Mouse (Mus musculus) intestine, embryonic 16.5 days (tissue): ENCODE measurements at regions not wholly inside any gene's neighbourhood (a gene's known extent, or its start where the extent isn't known, plus 50 kb on each side); places are given as distances from the start of the nearest gene placed in this dataset.

Source experiments
- ATAC-seq: fragments of 200-750 bp; cut with Nextera tagmentation; 2 replicates; pipeline ENCODE4 v1.8.0; 2017; ENCODE audit warnings: moderate TSS enrichment, moderate library complexity
- H3K27ac ChIP-seq: fragments of 300-500 bp; sonication (generic); 2 replicates; pipeline ENCODE4 v1.5.1; 2014; ENCODE audit warnings: mild to moderate bottlenecking, low read length
- H3K27me3 ChIP-seq: fragments of 300-500 bp; sonication (generic); replicated peaks from 2 replicates; pipeline ENCODE4 v1.6.1; 2014; ENCODE audit warnings: low read length, control low read depth, mixed read lengths; ENCODE audit not compliant: control insufficient read depth, insufficient read depth
- H3K36me3 ChIP-seq: fragments of 300-500 bp; sonication (generic); 2 replicates; pipeline ENCODE4 v1.6.1; 2014; ENCODE audit warnings: low read length, control low read depth; ENCODE audit not compliant: control insufficient read depth, insufficient read depth
- H3K4me1 ChIP-seq: fragments of 300-500 bp; sonication (generic); 2 replicates; pipeline ENCODE4 v1.6.1; 2014; ENCODE audit warnings: low read length, control low read depth, mixed read lengths; ENCODE audit not compliant: control insufficient read depth, insufficient read depth
- H3K4me2 ChIP-seq: fragments of 300-500 bp; sonication (generic); 2 replicates; pipeline ENCODE4 v1.6.1; 2014; ENCODE audit warnings: low read depth, low read length, control low read depth
- H3K4me3 ChIP-seq: fragments of 300-500 bp; sonication (generic); 2 replicates; pipeline ENCODE4 v1.5.1; 2014; ENCODE audit warnings: mild to moderate bottlenecking, low read length
- H3K9ac ChIP-seq: fragments of 300-500 bp; sonication (generic); 2 replicates; pipeline ENCODE4 v1.6.1; 2014; ENCODE audit warnings: low read depth, low read length
- H3K9me3 ChIP-seq: fragments of 300-500 bp; sonication (generic); 2 replicates; pipeline ENCODE4 v1.6.1; 2016; ENCODE audit warnings: low read length, control low read depth; ENCODE audit not compliant: control insufficient read depth
- WGBS: fragments of 180-500 bp; shearing (Covaris S2); extraction: QIAGEN DNeasy Blood & Tissue Kit; methylation state at CpG from one replicate; pipeline ENCODE4 v1.1.7; 2014; 5-methylcytosine and 5-hydroxymethylcytosine counted together

DNA sequence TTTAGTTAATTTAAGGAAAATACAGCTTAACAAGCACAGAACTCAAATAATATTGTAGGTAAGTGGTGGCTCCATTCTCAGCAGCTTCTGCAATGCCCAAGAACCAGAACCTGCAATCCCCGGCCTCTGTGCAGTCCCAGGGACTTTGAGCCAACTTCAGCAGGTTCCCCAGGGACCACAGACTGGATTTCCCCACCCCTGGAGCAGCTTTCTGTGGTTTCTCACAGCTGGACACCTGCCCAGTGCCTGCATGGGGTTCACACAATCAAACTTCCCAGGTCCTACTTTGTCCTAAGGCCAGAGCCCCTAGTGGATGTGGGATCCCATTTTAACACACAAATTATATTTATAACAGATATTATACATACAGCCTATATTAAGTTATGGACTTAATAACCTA is 287.6 kb upstream of the Gm21293 start:
- Histone ChIP-seq H3K4me2 (no peak overlapping the region), H3K4me1 (no peaks in the 10 kb centered on the region), H3K36me3 (no peaks in the 10 kb centered on the region), H3K27me3 (no peaks in the 10 kb centered on the region), H3K9me3 (no peaks in the 10 kb centered on the region), H3K9ac (no peak overlapping the region), H3K27ac (no peak overlapping the region), H3K4me3 (no peak overlapping the region)
- ATAC-seq, result no peak
- 70% methylated on average over 1 of the region's 1 CpGs for WGBS

DNA sequence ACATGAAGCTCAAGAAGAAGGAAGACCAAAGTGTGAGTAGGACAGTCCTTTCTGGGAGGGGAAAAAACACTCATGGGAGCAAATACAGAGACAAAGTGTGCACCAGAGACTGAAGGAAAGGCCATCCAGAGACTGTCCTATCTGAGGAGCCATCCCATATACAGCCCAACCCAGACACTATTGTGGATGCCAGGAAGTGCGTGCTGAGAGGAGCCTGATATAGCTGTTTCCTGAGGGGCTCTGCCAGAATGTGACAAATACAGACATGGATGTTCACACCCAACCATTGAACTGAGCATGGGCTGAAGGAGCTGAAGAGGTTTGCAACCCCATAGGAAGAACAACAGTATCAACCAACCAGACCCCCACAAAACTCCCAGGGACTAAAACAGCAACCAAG is 281.9 kb upstream of the Gm21293 start:
- Histone ChIP-seq H3K4me1 (no peaks in the 10 kb centered on the region), H3K4me2 (no peak overlapping the region), H3K36me3 (no peaks in the 10 kb centered on the region), H3K27me3 (no peaks in the 10 kb centered on the region), H3K9ac (no peak overlapping the region), H3K9me3 (no peaks in the 10 kb centered on the region), H3K27ac (no peak overlapping the region), H3K4me3 (no peak overlapping the region)
- no peak for ATAC-seq
- WGBS, result 76% methylated on average over 1 of the region's 1 CpGs

DNA sequence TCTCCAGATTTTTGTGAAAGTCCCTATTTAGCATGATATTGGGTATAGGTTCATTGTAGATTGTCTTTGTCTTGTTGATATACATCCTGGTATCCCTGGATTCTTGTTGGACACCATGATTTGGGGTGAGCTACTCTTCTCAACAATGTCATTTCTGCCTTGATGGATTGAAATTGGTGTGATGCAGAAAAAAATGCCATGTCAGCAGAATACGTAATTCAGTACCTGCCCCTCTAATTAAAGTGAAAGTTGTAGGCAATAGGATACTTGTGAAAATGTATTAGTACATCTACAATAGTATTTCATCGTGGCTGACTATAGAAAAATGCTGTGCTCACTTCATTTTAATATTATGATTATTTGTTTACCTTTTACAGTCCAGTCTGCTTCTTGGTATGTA is 280.7 kb upstream of the Gm21293 start:
- Histone ChIP-seq H3K4me1 (no peaks in the 10 kb centered on the region), H3K4me3 (no peak overlapping the region), H3K27me3 (no peaks in the 10 kb centered on the region), H3K36me3 (no peaks in the 10 kb centered on the region), H3K9me3 (no peaks in the 10 kb centered on the region), H3K4me2 (no peak overlapping the region), H3K9ac (no peak overlapping the region), H3K27ac (no peak overlapping the region)
- 78% methylated on average over 2 of the region's 2 CpGs for WGBS
- ATAC-seq, result no peak

DNA sequence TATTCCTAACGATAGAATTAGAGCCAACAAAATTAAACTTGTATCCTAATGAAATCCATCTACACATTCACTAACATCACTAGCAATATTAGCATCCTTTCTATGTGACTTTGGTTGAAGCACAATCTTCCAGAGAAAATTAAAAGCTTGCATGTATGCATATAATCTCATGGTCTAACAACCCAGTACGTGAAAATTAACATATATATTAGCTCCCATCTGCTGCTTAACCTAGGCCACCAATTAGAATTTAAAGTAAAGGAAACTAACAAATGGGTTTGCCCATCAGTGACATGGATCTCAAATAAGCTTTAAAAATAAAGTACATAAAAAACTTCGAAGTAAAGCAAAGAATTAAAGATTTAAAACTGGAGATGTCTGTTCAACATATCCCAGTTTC is 278.9 kb upstream of the Gm21293 start:
- no peak overlapping the region for H3K4me3 ChIP-seq
- ATAC-seq, result no peak
- H3K27me3 ChIP-seq, result no peaks in the 10 kb centered on the region
- no peaks in the 10 kb centered on the region for H3K9me3 ChIP-seq
- WGBS, result 76% methylated on average over 3 of the region's 3 CpGs
- H3K9ac ChIP-seq, result no peak overlapping the region
- no peaks in the 10 kb centered on the region for H3K4me1 ChIP-seq
- no peak overlapping the region for H3K27ac ChIP-seq
- H3K36me3 ChIP-seq, result no peaks in the 10 kb centered on the region
- no peak overlapping the region for H3K4me2 ChIP-seq

DNA sequence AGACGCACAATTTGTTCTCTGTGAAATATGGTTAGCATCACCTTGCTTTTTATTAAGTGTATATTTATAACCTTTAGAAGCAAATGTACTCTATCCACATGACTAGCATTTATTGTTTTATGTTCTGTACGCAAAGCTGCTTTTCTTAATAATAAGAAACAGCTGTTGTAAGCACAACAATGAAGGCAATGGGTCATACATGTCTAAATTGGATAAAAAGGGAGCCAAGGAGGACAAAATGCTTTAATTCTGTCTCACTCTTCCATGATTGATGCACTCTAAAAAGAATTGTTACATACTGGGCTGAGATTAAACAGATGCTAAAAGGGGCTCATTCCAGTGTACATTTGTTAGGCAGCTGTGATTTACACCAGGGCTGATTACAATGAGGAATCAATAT is 232.7 kb upstream of the Gm21293 start:
- Histone ChIP-seq H3K4me1 (no peaks in the 10 kb centered on the region), H3K36me3 (no peaks in the 10 kb centered on the region), H3K4me2 (no peak overlapping the region), H3K27me3 (no peaks in the 10 kb centered on the region), H3K9me3 (no peaks in the 10 kb centered on the region), H3K9ac (no peak overlapping the region), H3K4me3 (no peak overlapping the region), H3K27ac (no peak overlapping the region)
- 60% methylated on average over 2 of the region's 2 CpGs for WGBS
- no peak for ATAC-seq

DNA sequence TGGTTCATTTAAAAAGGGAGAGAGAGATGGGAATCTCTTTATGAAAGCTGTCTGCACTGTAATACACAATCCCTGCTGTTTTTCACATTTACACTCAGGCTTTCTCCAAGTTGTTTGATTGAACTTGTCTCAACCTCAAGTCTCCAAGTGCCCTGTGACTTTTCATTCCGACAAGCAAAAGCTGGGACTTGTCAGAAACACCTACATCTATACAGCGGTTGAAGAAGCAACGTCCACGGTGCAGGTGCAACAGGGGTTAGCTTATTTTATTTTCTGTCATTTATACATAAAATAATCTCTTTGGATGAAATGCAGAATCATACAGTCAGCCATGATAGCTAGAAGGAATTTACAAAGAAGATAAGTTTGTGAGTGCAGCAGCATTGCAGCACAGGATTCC is 184.6 kb upstream of the Gm21293 start:
- no peak overlapping the region for H3K9ac ChIP-seq
- 42% methylated on average over 4 of the region's 4 CpGs for WGBS
- H3K4me1 ChIP-seq, result no peaks in the 10 kb centered on the region
- H3K9me3 ChIP-seq, result no peaks in the 10 kb centered on the region
- no peak overlapping the region for H3K27ac ChIP-seq
- H3K27me3 ChIP-seq, result no peaks in the 10 kb centered on the region
- no peak for ATAC-seq
- no peak overlapping the region for H3K4me3 ChIP-seq
- no peaks in the 10 kb centered on the region for H3K36me3 ChIP-seq
- H3K4me2 ChIP-seq, result no peak overlapping the region

DNA sequence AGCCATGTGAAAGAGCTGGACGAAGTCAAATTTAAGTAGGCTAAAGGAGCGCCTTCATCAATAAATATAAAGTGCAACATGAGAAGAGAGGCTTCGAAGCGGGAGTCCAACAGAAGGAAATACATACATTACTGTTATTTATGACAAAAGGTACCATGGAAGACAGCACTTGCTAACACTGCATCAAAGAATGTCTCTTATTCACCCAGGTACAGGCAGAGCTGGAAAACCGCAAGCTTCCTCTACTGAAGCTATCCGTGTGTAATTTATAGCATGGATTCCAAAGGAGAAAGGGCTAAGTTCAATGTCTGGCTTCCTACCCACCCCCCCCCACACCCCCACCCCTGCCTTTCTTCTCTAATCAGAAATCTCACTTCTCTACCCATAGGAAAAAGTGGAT is 166.7 kb upstream of the Gm21293 start:
- Histone ChIP-seq H3K9ac (no peak overlapping the region), H3K9me3 (no peaks in the 10 kb centered on the region), H3K4me3 (no peak overlapping the region), H3K27ac (no peak overlapping the region), H3K4me1 (no peaks in the 10 kb centered on the region), H3K4me2 (no peak overlapping the region), H3K27me3 (no peaks in the 10 kb centered on the region), H3K36me3 (no peaks in the 10 kb centered on the region)
- ATAC-seq, result no peak
- 66% methylated on average over 6 of the region's 6 CpGs for WGBS

DNA sequence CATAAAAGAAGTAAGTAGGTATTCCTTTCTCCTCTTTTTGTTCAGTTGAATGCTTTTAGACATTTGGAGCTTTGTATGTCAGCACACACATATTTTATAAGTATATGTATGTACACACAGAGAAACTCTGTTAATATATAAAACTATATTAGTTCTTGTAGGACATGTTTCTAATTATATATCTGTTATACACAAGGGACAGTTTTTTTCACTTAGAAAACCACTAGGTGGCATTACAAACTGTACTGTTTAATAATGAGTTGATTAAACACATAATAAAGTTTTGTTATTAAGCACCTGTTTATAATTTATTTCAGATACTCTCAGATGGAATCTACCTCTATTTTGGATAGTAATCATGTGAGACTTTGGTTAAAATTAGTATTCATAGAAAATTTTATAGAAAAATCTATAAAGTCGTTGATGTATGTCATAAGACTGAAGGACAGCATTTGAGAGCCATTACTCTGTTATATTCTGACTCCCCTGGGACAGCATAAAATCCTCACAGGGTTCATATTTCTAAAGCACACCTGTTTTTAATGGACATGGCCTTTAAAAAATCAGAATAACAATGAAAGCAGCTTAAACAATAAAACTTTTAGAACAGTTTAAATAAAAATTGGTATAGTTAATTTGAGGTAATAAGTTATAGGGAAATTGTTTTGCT is 158.4 kb upstream of the Gm21293 start:
- no peak for ATAC-seq
- no peaks in the 10 kb centered on the region for H3K9me3 ChIP-seq
- no peak overlapping the region for H3K9ac ChIP-seq
- no peaks in the 10 kb centered on the region for H3K4me1 ChIP-seq
- 64% methylated on average over 1 of the region's 1 CpGs for WGBS
- no peak overlapping the region for H3K27ac ChIP-seq
- H3K27me3 ChIP-seq, result no peaks in the 10 kb centered on the region
- H3K36me3 ChIP-seq, result no peaks in the 10 kb centered on the region
- H3K4me3 ChIP-seq, result no peak overlapping the region
- no peak overlapping the region for H3K4me2 ChIP-seq

DNA sequence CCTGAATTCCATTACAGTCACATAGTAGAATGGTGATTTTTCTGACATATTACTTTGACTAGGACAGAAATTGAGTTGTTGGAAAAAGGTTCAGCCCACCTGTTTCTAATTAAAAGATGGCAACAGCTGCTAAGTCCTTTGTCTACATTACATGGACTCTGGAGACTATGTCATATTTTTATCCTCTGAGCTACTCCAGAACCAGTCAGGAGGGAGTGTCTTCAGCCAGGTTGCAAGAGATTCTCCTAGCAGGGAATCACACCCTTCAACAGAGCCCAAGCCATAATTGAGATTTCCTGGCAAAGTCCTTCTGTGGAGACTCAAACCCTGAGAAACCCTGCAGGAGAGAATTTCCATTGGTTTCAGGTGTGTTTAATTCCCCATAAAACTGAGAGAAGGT is 123.2 kb upstream of the Gm21293 start:
- Histone ChIP-seq H3K36me3 (no peaks in the 10 kb centered on the region), H3K9ac (no peak overlapping the region), H3K4me3 (no peak overlapping the region), H3K27ac (no peak overlapping the region), H3K4me2 (no peak overlapping the region), H3K27me3 (no peaks in the 10 kb centered on the region), H3K9me3 (no peaks in the 10 kb centered on the region), H3K4me1 (no peaks in the 10 kb centered on the region)
- no peak for ATAC-seq

DNA sequence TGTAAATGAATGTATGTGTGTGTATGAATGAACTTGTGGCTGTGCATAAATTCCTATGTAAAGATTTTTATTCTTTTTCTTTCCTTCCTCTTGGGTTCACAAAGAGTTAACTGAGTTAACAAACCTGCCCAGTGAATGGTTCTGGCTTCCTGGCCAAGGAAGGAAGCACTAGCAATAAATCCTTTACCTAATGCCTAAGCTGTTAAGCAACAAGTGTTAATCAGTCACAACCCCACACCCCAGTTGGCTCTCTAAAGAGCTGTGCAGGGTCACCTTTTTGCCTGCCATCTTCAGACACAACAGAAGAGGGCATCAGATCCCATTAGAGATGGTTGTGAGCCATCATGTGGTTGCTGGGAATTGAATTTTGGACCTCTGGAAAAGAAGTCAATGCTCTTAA is 121.2 kb upstream of the Gm21293 start:
- H3K4me1 ChIP-seq, result no peaks in the 10 kb centered on the region
- no peak for ATAC-seq
- H3K27ac ChIP-seq, result no peak overlapping the region

More for the DNA sequence above, 121.2 kb upstream of the Gm21293 start:
- no peaks in the 10 kb centered on the region for H3K27me3 ChIP-seq
- H3K4me2 ChIP-seq, result no peak overlapping the region
- no peak overlapping the region for H3K9ac ChIP-seq
- no peaks in the 10 kb centered on the region for H3K9me3 ChIP-seq
- H3K36me3 ChIP-seq, result no peaks in the 10 kb centered on the region
- no peak overlapping the region for H3K4me3 ChIP-seq
